Mouse (Mus musculus): ENCODE measurements around the gene Lmf2.
A peak's percentile ranks its signal among the peaks of the same experiment; 100 is the strongest.

The Lmf2 gene

GRCm38 (mm10) chr15:89354455-89354854, 1.0 kb downstream of the Lmf2 start:
- H3K4me3 ChIP-seq (replicated peaks; ENCODE audit: low read length), result peak overlapping the region; percentile 98
- no peaks in the 10 kb centered on the region for H3K27me3 ChIP-seq (ENCODE audit: insufficient read depth, low read length)
- no peaks in the 10 kb centered on the region for H3K9me3 ChIP-seq (ENCODE audit: low read length)
- H3K4me1 ChIP-seq (replicated peaks; ENCODE audit: low read depth, low read length), result peaks cover 70% of the 10 kb centered on the region
- TF ChIP-seq NANOG (IDR thresholded peaks at IDR 0.05; ENCODE audit: borderline replicate concordance, low read length) (no peak), POU5F1 (IDR thresholded peaks at IDR 0.05; ENCODE audit: borderline replicate concordance, low read length) (no peak), CTCF (conservative IDR thresholded peaks at IDR 0.05; ENCODE audit: low read length) (no peak)
- H3K36me3 ChIP-seq (ENCODE audit: insufficient read depth, low read length), result peaks cover 73% of the 10 kb centered on the region

DNA sequence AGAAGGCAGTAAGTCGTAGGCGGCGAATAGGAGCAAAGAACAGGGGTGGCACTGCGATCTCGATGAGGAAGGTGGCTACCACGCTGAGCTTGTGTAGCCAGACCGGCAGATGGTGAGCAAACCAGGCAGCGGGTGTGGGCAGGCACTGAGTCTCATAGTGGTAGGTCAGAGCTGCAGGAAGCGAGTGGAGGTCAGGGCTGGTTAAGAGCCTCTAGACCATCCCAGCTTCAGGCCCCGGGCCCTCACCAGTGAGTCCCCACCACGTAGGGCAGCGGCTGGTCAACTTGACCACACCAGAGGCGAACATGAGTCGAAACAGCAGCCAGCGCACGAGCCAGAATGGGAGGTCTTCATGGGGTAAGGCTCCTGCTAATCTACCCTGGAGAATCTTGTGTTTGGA, 1.6 kb downstream of the Lmf2 start:
- Histone ChIP-seq H3K36me3 (ENCODE audit: insufficient read depth, low read length) (peaks cover 67% of the 10 kb centered on the region), H3K4me3 (replicated peaks; ENCODE audit: low read length) (peak overlapping the region; percentile 98; the same call in 1 of the 2 replicates), H3K27me3 (ENCODE audit: insufficient read depth, low read length) (no peaks in the 10 kb centered on the region), H3K9me3 (ENCODE audit: low read length) (no peaks in the 10 kb centered on the region), H3K4me1 (replicated peaks; ENCODE audit: low read depth, low read length) (peaks cover 64% of the 10 kb centered on the region)
- no peak for TF ChIP-seq CTCF (conservative IDR thresholded peaks at IDR 0.05; ENCODE audit: low read length)
- TF ChIP-seq NANOG (IDR thresholded peaks at IDR 0.05; ENCODE audit: borderline replicate concordance, low read length), result no peak
- TF ChIP-seq POU5F1 (IDR thresholded peaks at IDR 0.05; ENCODE audit: borderline replicate concordance, low read length), result no peak

DNA sequence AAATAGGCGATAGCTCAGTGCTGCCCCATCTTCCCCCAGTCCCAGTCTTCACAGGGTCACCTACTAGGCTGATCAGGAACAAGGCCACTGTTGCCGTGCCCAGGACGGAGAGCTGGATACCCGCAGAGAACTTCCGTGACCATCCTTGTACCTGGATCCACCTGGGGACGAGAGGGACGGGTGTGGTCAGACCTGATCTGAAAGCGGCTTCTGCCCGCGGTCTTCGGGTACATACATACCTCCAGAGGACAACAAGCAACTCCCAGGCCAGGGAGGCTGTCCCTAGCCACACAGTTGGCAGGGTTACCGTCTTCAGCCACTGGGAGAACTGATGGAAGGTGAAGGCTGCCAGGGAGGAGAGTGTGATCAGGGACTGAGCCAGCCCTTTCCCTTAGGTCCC, 2.7 kb downstream of the Lmf2 start:
- no peaks in the 10 kb centered on the region for H3K9me3 ChIP-seq (ENCODE audit: low read length)
- peaks cover 61% of the 10 kb centered on the region for H3K36me3 ChIP-seq (ENCODE audit: insufficient read depth, low read length)
- no peak for TF ChIP-seq CTCF (conservative IDR thresholded peaks at IDR 0.05; ENCODE audit: low read length)
- TF ChIP-seq POU5F1 (IDR thresholded peaks at IDR 0.05; ENCODE audit: borderline replicate concordance, low read length), result no peak
- TF ChIP-seq NANOG (IDR thresholded peaks at IDR 0.05; ENCODE audit: borderline replicate concordance, low read length), result no peak
- H3K4me3 ChIP-seq (replicated peaks; ENCODE audit: low read length), result peak overlapping the region; percentile 69
- H3K27me3 ChIP-seq (ENCODE audit: insufficient read depth, low read length), result no peaks in the 10 kb centered on the region
- H3K4me1 ChIP-seq (replicated peaks; ENCODE audit: low read depth, low read length), result peaks cover 53% of the 10 kb centered on the region

DNA sequence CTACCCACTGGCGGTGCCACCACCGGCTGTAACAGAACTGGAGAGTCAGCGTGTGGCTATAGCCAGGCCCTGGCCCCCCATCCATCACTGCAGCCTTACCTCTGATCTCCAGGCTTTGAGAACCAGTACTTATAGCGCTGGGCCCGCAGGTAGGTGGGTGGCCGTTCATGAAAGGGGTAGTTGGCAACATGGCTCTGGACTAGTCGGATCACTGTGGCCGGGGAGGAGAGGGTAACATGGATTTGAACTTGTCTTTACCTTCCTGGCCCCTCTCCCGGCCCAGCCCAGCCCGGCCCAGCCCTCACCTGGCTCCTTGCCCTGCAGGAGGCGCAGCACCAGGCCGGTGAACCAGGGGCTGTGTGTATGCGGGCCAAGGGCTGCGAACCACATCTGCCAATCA, 3.4 kb downstream of the Lmf2 start:
- peaks cover 46% of the 10 kb centered on the region for H3K4me1 ChIP-seq (replicated peaks; ENCODE audit: low read depth, low read length)
- H3K36me3 ChIP-seq (ENCODE audit: insufficient read depth, low read length), result peaks cover 55% of the 10 kb centered on the region
- H3K4me3 ChIP-seq (replicated peaks; ENCODE audit: low read length), result peak overlapping the region; percentile 69
- no peaks in the 10 kb centered on the region for H3K9me3 ChIP-seq (ENCODE audit: low read length)
- no peak for TF ChIP-seq CTCF (conservative IDR thresholded peaks at IDR 0.05; ENCODE audit: low read length)
- TF ChIP-seq POU5F1 (IDR thresholded peaks at IDR 0.05; ENCODE audit: borderline replicate concordance, low read length), result no peak
- no peak for TF ChIP-seq NANOG (IDR thresholded peaks at IDR 0.05; ENCODE audit: borderline replicate concordance, low read length)
- no peaks in the 10 kb centered on the region for H3K27me3 ChIP-seq (ENCODE audit: insufficient read depth, low read length)

DNA sequence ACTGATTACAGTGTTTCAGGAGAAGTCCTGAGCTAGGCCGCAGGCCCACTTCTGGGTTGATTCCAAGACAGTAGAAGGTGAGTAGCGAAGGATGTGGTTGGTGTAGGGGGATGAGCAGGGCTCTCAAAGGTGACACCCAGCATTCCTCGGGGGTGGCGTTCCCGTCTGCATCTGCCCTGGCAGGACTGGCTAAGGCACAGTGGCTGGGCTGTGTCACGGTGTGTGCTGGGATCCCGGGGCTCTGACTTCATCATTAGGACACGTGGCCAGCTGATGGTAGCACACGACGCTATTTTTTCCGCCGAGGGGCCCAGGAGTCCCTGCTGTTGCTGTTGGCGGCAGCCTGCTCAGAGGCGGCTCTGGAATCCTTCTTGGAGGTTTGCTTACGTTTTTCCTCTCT, 4.2 kb downstream of the Lmf2 start:
- no peaks in the 10 kb centered on the region for H3K27me3 ChIP-seq (ENCODE audit: insufficient read depth, low read length)
- H3K4me1 ChIP-seq (replicated peaks; ENCODE audit: low read depth, low read length), result peaks cover 44% of the 10 kb centered on the region
- H3K36me3 ChIP-seq (ENCODE audit: insufficient read depth, low read length), result peaks cover 54% of the 10 kb centered on the region
- H3K9me3 ChIP-seq (ENCODE audit: low read length), result no peaks in the 10 kb centered on the region
- TF ChIP-seq POU5F1 (IDR thresholded peaks at IDR 0.05; ENCODE audit: borderline replicate concordance, low read length), result no peak
- no peak for TF ChIP-seq CTCF (conservative IDR thresholded peaks at IDR 0.05; ENCODE audit: low read length)
- TF ChIP-seq NANOG (IDR thresholded peaks at IDR 0.05; ENCODE audit: borderline replicate concordance, low read length), result no peak
- peak overlapping the region; percentile 69 for H3K4me3 ChIP-seq (replicated peaks; ENCODE audit: low read length)

DNA sequence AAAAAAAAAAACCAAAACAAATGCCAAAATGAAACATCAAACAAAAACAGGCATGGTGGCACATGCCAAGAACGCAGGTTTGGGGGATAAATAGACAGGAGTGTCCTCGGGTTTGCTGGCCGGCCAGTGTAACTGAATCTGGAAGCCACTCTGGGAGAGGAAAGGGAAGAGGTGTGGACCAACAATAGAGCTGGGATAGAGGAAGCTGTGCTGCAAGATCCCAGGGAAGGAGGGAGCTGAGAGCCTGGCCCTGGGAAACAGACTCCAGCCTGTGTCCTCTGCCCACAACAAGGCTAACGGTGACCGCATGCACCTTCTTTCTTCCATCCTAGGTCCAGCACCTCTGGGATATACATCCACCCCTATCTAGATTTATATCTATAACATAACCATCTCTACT, 5.0 kb downstream of the Lmf2 start:
- H3K4me3 ChIP-seq (replicated peaks; ENCODE audit: low read length), result no peak overlapping the region
- H3K36me3 ChIP-seq (ENCODE audit: insufficient read depth, low read length), result peaks cover 54% of the 10 kb centered on the region
- TF ChIP-seq NANOG (IDR thresholded peaks at IDR 0.05; ENCODE audit: borderline replicate concordance, low read length), result no peak
- no peak for TF ChIP-seq POU5F1 (IDR thresholded peaks at IDR 0.05; ENCODE audit: borderline replicate concordance, low read length)
- no peak for TF ChIP-seq CTCF (conservative IDR thresholded peaks at IDR 0.05; ENCODE audit: low read length)

GRCm38 (mm10) chr15:89343325-89343724, 12.1 kb downstream of the Lmf2 start:
- Histone ChIP-seq H3K36me3 (ENCODE audit: insufficient read depth, low read length) (0 out of 2 replicates have a peak, but pooled peaks cover 6% of the 10 kb centered on the region), H3K9me3 (ENCODE audit: low read length) (peaks cover 9% of the 10 kb centered on the region), H3K4me1 (replicated peaks; ENCODE audit: low read depth, low read length) (no peaks in the 10 kb centered on the region), H3K4me3 (replicated peaks; ENCODE audit: low read length) (no peak overlapping the region), H3K27me3 (ENCODE audit: insufficient read depth, low read length) (no peaks in the 10 kb centered on the region)
- TF ChIP-seq CTCF (conservative IDR thresholded peaks at IDR 0.05; ENCODE audit: low read length) (peak; percentile 48), POU5F1 (IDR thresholded peaks at IDR 0.05; ENCODE audit: borderline replicate concordance, low read length) (no peak)

More for the DNA sequence above, 5.0 kb downstream of the Lmf2 start:
- Histone ChIP-seq H3K4me1 (replicated peaks; ENCODE audit: low read depth, low read length) (peaks cover 44% of the 10 kb centered on the region), H3K9me3 (ENCODE audit: low read length) (no peaks in the 10 kb centered on the region), H3K27me3 (ENCODE audit: insufficient read depth, low read length) (no peaks in the 10 kb centered on the region)

DNA sequence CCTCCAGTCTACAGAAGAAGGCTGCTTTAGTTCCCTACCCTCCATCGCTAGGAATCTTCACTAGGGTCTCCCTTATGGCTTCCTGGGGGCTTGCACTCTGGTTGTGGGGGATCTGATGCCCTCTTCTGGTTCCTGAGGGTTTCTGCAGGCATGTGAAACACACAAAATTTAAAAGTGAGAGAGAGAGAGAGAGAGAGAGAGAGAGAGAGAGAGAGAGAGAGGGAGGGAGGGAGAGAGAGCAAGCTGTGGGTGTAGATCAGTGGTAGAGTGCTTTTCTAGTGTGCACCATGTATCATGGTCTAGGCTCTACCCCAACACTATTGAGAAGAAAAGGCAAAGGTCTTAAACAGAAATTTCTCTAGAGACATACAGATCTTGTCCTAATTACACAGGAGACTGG, 13.8 kb downstream of the Lmf2 start:
- no peaks in the 10 kb centered on the region for H3K36me3 ChIP-seq (ENCODE audit: insufficient read depth, low read length)
- no peaks in the 10 kb centered on the region for H3K4me1 ChIP-seq (replicated peaks; ENCODE audit: low read depth, low read length)
- H3K27me3 ChIP-seq (ENCODE audit: insufficient read depth, low read length), result no peaks in the 10 kb centered on the region
- no peak overlapping the region for H3K4me3 ChIP-seq (replicated peaks; ENCODE audit: low read length)
- peaks cover 20% of the 10 kb centered on the region for H3K9me3 ChIP-seq (ENCODE audit: low read length)
- TF ChIP-seq CTCF (conservative IDR thresholded peaks at IDR 0.05; ENCODE audit: low read length), result peak; percentile 22
- no peak for TF ChIP-seq NANOG (IDR thresholded peaks at IDR 0.05; ENCODE audit: borderline replicate concordance, low read length)
- TF ChIP-seq POU5F1 (IDR thresholded peaks at IDR 0.05; ENCODE audit: borderline replicate concordance, low read length), result no peak

- peaks cover 20% of the 10 kb centered on the region for H3K9me3 ChIP-seq (ENCODE audit: low read length)
- peaks cover 14% of the 10 kb centered on the region for H3K4me1 ChIP-seq (replicated peaks; ENCODE audit: low read depth, low read length)
- peaks cover 8% of the 10 kb centered on the region for H3K27me3 ChIP-seq (ENCODE audit: insufficient read depth, low read length)
- H3K36me3 ChIP-seq (ENCODE audit: insufficient read depth, low read length), result no peaks in the 10 kb centered on the region
- H3K4me3 ChIP-seq (replicated peaks; ENCODE audit: low read length), result no peak overlapping the region
- no peak for TF ChIP-seq CTCF (conservative IDR thresholded peaks at IDR 0.05; ENCODE audit: low read length)
- TF ChIP-seq POU5F1 (IDR thresholded peaks at IDR 0.05; ENCODE audit: borderline replicate concordance, low read length), result no peak
- TF ChIP-seq NANOG (IDR thresholded peaks at IDR 0.05; ENCODE audit: borderline replicate concordance, low read length), result no peak
These were observed 15.3 kb downstream of the Lmf2 start for GRCm38 (mm10) chr15:89340136-89340535.
